Mouse (Mus musculus) bone marrow, adult 2 months (tissue): Measurements from ENCODE around the gene Gpld1.

Source experiments
- CTCF ChIP-seq: fragments of 200-500 bp; IDR thresholded peaks from 2 replicates; pipeline ENCODE4 v1.5.1; 2011; ENCODE audit warnings: low read length, control low read depth; ENCODE audit not compliant: control insufficient read depth, insufficient read depth
- POLR2A ChIP-seq: fragments of 200-500 bp; IDR thresholded peaks from 2 replicates; pipeline ENCODE4 v1.6.1; 2011; ENCODE audit warnings: low read depth, mild to moderate bottlenecking, control low read depth, low read length, borderline replicate concordance; ENCODE audit not compliant: control insufficient read depth

GRCm38 (mm10) chr13:25024655-25025054 is 81.7 kb downstream of the Gpld1 start:
- TF ChIP-seq POLR2A: no peak
- no peak for TF ChIP-seq CTCF
